Mouse (Mus musculus) layer of hippocampus, adult 2 months (tissue): ENCODE results near the gene Actb. TPM values are rescaled to one million over a fixed set of nuclear protein-coding genes. Genes with fewer than 3 reads are reported as not detected.

Experiments
- DNase-seq, 2 experiments: peaks; one replicate each; pipeline ENCODE4 v3.0.0; 2022; ENCODE audit warnings: low spot score in 2 of 2
- H3K27ac ChIP-seq: fragments of 200-600 bp; 2 replicates; pipeline ENCODE4 v1.8.1; 2022
- H3K4me3 ChIP-seq: fragments of 200-600 bp; 2 replicates; pipeline ENCODE4 v1.8.1; 2022; ENCODE audit warnings: mild to moderate bottlenecking
- CTCF ChIP-seq: fragments of 200-600 bp; conservative IDR thresholded peaks from 2 replicates; pipeline ENCODE4 v1.8.1; 2022; ENCODE audit warnings: antibody characterized with exemption, mild to moderate bottlenecking, moderate library complexity
- total RNA-seq, 2 experiments: library from RNA; stranded (reverse); gene quantifications; 2 replicates each; pipeline ENCODE4 v1.2.3; 2021

Gene Actb
- total RNA-seq, 2 experiments from 2014 or later: 3,149 to 3,251 TPM

DNA sequence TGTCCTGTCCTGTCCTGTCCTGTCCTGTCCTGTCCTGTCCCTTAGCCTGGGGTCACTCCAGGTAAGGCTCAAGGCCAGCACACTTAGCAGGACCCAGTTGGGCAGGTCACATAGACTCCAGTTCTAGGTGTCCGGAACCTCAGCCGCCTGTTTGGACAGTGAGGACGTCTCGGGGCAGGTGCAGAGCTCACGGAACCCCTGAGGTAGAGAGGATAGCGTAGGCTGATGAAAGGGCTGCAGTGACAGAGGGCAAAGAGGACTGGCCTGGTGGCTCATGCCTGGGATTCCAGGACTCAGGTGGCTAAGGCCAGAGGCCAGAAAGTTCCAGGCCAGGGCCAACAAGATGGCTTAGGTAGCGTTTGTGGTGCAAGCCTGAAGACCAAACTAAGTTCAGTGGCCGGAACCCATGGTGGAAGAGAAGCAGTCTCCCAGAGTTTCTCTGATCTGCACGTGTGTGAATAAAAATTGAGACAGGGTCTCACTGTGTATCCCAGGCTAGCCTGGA is 24.7 kb upstream of the Actb start:
- no peak for TF ChIP-seq CTCF
- no peak overlapping the region for H3K27ac ChIP-seq
- no peak for DNase-seq
- H3K4me3 ChIP-seq: no peak overlapping the region

DNA sequence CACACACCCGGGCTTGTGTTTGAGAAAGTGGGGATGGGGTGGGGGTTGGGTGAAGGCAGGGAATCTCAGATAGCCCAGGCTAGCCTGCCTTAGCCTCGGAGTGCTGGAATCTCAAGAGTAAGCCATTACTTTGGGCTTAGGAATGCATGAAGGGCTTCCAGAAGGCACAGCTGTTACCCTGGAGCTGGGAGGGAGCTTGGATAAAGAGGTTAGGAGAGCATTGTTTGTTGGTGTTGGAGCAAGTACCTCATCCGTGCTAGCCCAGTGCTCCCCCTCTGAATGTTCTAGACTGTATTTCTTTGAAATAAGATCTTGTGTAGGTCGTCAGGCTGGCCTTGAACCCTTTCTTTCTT is 22.8 kb upstream of the Actb start:
- Histone ChIP-seq H3K4me3 (peak overlapping the region; percentile 62), H3K27ac (peak overlapping the region; percentile 80)
- DNase-seq: no peak
- TF ChIP-seq CTCF: no peak

DNA sequence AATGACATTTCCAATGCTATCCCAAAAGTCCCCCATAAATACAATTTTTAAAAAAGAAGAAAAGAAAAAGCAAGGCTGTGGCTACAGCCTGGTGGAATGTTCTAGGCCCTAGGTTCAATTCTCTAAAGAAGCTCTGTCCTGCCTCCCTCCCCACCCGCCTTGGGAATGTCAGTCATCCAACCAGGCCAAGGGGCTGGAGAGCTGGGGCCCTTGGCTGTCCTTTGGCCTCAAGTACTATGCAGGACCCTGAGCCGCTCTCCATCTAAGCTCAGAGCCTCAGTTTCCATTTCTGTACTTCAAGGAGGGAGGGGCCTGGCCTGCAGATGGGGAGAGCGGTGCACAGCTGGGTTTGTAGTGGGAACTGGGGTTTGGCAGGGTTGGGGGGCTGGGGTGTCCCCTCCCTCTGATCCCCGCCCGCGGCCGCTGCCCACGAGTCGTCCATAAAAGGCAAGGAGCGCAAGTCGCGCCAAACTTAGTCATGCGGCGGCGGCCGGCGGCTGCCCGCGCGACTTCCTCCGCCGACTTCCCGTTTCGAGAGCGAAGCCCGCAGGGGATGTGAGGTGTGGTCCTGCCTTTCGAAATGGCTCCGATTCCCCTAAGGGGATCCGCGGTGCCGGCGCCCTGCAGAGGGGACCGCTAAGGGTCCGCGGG is 22.3 kb upstream of the Actb start:
- H3K27ac ChIP-seq: peak overlapping the region; percentile 80
- DNase-seq: peak in 1 of 2 experiments; percentile 63

DNA sequence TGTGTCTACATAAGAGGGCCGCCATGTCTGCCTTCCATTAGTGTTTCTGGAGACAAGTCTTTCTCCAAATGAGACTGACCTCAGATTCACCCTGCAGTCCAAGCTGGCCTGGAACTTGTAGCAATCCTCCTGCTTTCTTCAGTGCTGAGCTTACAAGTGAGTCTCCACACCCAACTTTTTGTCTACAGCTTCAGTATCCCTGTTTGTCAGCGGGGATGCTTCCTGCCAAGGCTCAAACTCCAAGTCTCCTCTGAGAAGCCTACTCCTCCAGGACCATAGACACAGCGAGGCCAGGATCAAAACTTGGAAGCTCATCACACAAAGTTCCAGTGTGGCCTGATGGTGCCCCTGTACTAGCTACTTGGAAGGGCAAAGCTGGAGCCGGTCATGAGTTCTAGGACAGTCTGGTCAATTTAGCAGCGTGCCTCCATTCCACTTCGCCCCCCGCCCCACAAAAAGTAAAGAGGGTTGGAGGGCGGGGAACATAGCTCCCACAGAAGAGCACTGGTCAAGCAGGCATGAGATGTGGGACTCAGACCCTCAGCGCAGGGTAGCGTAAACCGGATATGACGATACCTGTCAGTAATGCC is 20.9 kb upstream of the Actb start:
- TF ChIP-seq CTCF: no peak

More for the DNA sequence above, 22.3 kb upstream of the Actb start:
- peak overlapping the region; percentile 62 for H3K4me3 ChIP-seq
- TF ChIP-seq CTCF: no peak

DNA sequence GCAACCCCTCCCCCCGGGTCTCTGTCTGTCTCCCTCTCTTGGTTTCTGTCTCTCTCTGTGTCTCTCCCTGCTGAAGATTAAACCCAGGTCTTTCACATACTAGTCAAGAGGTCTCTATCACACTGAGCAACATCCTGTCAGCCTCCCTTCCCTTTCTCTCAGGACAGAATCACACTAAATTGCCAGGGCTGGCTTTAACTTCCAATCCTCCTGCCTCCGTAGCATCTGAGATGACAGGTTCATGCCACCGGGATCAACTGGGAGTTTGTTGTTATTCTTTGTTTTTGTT is 20.3 kb upstream of the Actb start:
- Histone ChIP-seq H3K27ac (peak overlapping the region; percentile 63), H3K4me3 (no peak overlapping the region)
- no peak for DNase-seq
- no peak for TF ChIP-seq CTCF

More for the DNA sequence above, 20.9 kb upstream of the Actb start:
- peak overlapping the region; percentile 63 for H3K27ac ChIP-seq
- H3K4me3 ChIP-seq: no peak overlapping the region
- no peak for DNase-seq

DNA sequence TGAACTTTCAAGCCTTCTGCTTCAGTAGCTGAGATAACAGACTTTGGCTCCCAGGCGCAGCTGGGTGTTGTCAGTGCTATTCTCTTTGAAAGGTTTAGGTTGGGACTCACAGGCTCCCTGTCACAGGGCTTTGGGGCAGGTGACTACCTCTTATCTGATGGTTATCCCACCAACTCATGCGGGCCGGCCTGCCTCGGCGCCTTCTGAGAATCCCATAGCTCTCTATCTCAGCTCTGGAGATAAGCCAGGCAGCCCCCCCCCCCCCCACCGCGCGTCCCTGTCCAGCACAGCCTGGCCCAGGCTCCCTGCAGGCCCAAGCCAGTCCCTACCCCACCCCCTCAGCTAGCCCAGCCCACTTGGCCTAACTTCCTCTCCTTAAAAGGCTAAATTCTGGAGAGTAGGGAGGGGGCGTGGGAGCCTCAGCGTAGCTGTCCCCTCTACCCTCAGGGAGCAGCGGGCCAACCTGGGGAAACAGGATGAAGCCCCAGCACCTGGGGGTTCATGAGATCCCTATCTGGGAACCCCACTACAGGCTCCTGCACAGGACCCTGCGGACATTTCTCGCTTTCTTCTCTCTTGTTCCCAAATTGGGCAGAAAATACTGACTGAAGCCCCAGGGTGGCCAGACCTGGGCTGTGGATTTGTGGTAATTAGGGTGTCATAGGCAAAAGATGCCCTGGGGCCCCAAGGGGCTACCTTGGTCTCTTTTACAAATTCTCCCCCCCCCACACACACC is 19.8 kb upstream of the Actb start:
- no peak for TF ChIP-seq CTCF
- DNase-seq: no peak
- Histone ChIP-seq H3K27ac (peak overlapping the region; percentile 70), H3K4me3 (no peak overlapping the region)

DNA sequence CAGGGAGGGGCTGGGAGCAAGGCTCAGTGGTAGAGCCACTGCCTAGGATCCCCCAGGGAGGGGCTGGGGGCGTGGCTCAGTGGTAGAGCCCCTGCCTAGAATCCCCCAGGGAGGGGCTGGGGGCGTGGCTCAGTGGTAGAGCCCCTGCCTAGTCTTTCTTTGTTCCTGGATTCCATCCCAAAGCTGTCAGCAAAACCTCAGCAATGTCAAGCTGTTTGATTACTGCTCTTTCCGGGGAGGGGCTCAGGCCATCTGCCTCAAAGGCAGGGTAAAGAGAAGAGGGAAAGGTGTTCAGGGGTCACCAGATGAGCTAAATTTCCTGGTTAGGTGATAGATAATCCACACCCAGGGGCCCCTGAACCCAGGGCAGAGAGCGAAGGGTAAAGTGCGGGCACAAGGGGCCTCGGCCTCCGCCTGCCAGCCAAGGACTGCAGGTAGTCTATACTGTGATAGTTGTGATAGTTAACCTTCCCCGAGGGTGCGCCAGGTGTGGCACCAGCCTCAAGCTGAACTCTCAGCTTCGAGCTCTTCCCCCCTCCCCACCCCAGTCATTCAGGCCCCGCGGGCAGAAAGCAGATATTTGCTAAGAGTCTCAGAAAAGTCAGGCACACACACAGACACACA is 17.9 kb upstream of the Actb start:
- no peak for DNase-seq
- Histone ChIP-seq H3K27ac (no peak overlapping the region), H3K4me3 (no peak overlapping the region)
- no peak for TF ChIP-seq CTCF

DNA sequence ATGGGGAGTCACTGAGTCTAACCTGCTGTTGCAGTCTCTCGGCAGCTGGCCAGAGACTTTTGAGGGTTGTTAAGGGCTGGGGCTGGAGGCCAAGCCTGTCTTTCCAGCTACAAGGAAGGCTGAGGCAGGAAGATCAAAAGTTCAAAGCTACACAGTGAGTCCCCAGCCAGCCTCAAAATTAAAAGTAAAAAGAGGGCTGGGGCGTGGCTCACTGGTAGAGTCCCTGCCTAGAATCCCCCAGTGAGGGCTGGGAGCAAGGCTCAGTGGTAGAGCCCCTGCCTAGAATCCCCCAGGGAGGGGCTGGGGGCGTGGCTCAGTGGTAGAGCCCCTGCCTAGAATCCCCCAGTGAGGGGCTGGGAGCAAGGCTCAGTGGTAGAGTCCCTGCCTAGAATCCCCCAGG is 17.2 kb upstream of the Actb start:
- TF ChIP-seq CTCF: no peak
- Histone ChIP-seq H3K4me3 (no peak overlapping the region), H3K27ac (no peak overlapping the region)
- no peak for DNase-seq

DNA sequence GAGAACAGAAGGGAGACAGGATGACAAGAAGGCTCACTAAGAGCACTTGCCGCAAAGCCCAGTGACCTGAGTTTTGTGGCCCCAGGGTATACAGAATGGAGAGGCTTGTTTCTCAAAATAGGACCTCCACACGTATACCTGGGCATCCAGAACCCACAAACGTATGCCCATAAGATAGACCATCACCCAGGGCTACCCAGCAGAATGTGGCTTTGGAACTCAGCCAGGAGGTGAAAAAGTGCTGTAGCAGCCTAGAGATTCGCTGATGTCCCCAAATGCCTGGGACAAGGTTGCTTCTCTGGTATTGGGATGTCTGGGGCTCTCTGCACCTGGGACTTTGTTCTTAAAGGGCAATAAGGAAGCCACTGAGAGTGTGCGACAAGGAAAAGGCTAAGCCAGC is 15.7 kb upstream of the Actb start:
- Histone ChIP-seq H3K27ac (no peak overlapping the region), H3K4me3 (no peak overlapping the region)
- DNase-seq: no peak
- no peak for TF ChIP-seq CTCF

DNA sequence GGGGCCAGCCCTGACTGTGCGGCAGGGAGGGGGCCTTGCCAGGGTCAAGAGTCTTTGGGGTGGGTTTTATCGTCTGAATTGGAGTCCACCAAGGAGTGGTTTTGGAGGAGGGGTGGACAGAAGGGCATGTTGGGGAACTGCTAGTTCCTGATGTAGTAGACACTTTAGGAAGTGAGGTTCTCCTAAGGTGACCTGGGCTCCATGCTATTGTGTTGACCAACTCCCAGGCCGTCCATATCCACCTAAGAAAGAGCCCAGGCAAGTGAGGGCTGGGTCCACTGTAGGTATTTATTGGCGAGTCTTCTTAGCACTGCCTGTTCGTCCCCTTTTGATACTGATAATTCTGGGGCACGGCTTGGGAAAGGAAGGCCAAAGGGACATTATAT is 14.5 kb upstream of the Actb start:
- no peak for DNase-seq

DNA sequence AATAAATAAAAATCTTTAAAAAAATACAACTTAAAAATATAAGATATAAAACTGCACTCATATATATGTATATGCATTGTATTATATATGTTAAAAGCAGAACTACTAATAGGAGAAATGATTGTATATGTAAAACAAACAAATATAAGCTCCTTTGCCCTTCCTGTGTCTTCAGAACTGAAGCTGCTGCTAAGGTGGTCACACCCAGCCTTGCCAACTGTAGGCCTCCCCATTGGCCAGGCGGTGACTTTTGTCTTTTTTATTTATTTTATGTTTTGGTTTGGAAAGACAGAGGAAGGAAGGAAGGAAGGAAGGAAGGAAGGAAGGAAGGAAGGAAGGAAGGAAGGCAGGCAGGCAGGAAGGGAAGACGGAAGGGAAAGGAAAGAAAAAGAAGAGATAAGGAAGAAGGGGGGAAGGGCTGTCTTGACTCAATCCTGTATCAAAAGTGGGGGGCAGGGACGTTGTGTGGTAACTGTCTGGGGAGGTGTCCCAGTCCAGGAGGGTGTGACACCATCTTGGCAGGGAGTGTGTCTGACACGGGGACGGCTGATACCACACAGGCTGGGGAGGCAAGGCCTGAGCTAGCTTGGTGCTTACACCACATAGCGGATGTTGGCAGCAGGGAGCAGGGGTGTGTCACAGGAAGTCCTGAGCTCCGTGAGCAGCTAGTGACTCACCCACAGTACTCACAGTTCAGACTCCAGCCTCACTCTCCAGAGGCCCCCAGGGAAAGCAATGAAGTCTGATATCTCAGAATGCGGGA is 13.9 kb upstream of the Actb start:
- no peak for TF ChIP-seq CTCF
- DNase-seq: no peak
- Histone ChIP-seq H3K4me3 (no peak overlapping the region), H3K27ac (no peak overlapping the region)

More for the DNA sequence above, 14.5 kb upstream of the Actb start:
- H3K4me3 ChIP-seq: no peak overlapping the region
- no peak overlapping the region; the same call in 1 of the 2 replicates for H3K27ac ChIP-seq
- TF ChIP-seq CTCF: no peak

DNA sequence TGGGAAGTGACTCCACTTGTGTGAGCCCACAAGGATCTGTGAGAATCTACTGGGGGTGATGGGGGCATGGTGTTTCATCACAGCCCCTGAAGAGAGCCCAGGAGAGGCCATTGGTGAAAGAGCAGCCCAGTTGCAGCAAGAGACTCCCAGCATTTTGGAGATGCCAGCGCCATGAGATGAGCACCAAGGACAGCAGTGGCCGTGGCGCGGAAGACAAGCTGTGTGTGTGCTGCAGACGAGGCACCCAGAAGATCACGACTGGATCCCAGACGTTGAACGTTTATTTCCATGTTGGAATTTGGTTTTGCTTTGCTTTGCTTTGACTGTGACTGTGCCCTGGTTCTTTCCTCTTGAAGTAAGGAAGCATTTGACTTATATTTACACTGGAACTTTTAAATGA is 10.8 kb upstream of the Actb start:
- TF ChIP-seq CTCF: no peak
- H3K4me3 ChIP-seq: no peak overlapping the region
- DNase-seq: no peak
- H3K27ac ChIP-seq: no peak overlapping the region

DNA sequence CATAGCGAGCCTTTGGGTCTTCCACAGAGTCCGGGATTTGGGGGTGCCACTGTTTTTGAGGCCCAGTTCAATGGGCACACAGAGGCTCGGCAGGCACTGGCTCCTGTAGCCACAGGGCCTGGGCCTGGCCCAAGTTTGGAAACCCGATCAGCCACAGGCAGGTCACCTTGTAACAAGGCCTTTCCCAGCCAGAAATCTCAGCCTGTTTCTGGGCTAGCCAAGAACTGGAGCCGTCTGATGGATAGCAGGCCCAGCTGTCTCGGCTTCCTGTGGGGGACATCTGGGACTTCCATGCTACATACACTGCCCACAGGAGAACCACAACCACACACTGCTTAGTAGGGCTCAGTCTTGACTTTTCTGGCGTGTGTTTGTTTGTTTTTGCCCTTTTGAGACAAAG is 10.0 kb upstream of the Actb start:
- DNase-seq: no peak
- H3K27ac ChIP-seq: no peak overlapping the region
- no peak for TF ChIP-seq CTCF
- no peak overlapping the region for H3K4me3 ChIP-seq
